Mouse (Mus musculus) skeletal muscle tissue, adult 2 months (tissue): Measurements from ENCODE around the gene Nr5a1.

Source experiments
- DNase-seq: peaks from one replicate; pipeline ENCODE4 v3.0.0-alpha.2; 2012; ENCODE audit warnings: low read depth, low spot score

Gene Nr5a1

GRCm38 (mm10) chr2:38705036-38705435 is 9.3 kb downstream of the Nr5a1 start:
- no peak for DNase-seq

GRCm38 (mm10) chr2:38704336-38704735 is 10.0 kb downstream of the Nr5a1 start:
- no peak for DNase-seq

- DNase-seq, result no peak
Observed at GRCm38 (mm10) chr2:38700177-38700576, 14.2 kb downstream of the Nr5a1 start.

- no peak for DNase-seq
Observed at GRCm38 (mm10) chr2:38698623-38699022, 15.7 kb downstream of the Nr5a1 start.

GRCm38 (mm10) chr2:38697128-38698120 is 16.9 kb downstream of the Nr5a1 start:
- DNase-seq, result no peak

GRCm38 (mm10) chr2:38695770-38696169 is 18.6 kb downstream of the Nr5a1 start:
- DNase-seq, result no peak

- DNase-seq, result no peak
Observed at GRCm38 (mm10) chr2:38691542-38691941, 22.8 kb downstream of the Nr5a1 start.

- no peak for DNase-seq
Observed at GRCm38 (mm10) chr2:38689881-38690280, 24.5 kb downstream of the Nr5a1 start.

- no peak for DNase-seq
Observed at GRCm38 (mm10) chr2:38688791-38689520, 25.4 kb downstream of the Nr5a1 start.

- DNase-seq, result no peak
Observed at GRCm38 (mm10) chr2:38685746-38686145, 28.6 kb downstream of the Nr5a1 start.

GRCm38 (mm10) chr2:38683083-38683482 is 31.3 kb downstream of the Nr5a1 start:
- no peak for DNase-seq

- no peak for DNase-seq
Observed at GRCm38 (mm10) chr2:38682209-38682608, 32.1 kb downstream of the Nr5a1 start.

GRCm38 (mm10) chr2:38678947-38679346 is 35.4 kb downstream of the Nr5a1 start:
- no peak for DNase-seq

GRCm38 (mm10) chr2:38675366-38675969 is 38.9 kb downstream of the Nr5a1 start:
- no peak for DNase-seq

GRCm38 (mm10) chr2:38672496-38672895 is 41.8 kb downstream of the Nr5a1 start:
- DNase-seq, result no peak

GRCm38 (mm10) chr2:38668802-38669580 is 45.4 kb downstream of the Nr5a1 start:
- DNase-seq, result no peak

- DNase-seq, result no peak
Observed at GRCm38 (mm10) chr2:38661398-38661797, 52.9 kb downstream of the Nr5a1 start.

- DNase-seq, result peak; percentile 34
Observed at GRCm38 (mm10) chr2:38658338-38658836, 56.0 kb downstream of the Nr5a1 start.

GRCm38 (mm10) chr2:38653694-38654093 is 60.6 kb downstream of the Nr5a1 start:
- DNase-seq, result no peak

- peak; percentile 10 for DNase-seq
Observed at GRCm38 (mm10) chr2:38653293-38653619, 61.1 kb downstream of the Nr5a1 start.

- DNase-seq, result peak; percentile 29
Observed at GRCm38 (mm10) chr2:38652565-38653292, 61.6 kb downstream of the Nr5a1 start.
